In the genomic region with DNA sequence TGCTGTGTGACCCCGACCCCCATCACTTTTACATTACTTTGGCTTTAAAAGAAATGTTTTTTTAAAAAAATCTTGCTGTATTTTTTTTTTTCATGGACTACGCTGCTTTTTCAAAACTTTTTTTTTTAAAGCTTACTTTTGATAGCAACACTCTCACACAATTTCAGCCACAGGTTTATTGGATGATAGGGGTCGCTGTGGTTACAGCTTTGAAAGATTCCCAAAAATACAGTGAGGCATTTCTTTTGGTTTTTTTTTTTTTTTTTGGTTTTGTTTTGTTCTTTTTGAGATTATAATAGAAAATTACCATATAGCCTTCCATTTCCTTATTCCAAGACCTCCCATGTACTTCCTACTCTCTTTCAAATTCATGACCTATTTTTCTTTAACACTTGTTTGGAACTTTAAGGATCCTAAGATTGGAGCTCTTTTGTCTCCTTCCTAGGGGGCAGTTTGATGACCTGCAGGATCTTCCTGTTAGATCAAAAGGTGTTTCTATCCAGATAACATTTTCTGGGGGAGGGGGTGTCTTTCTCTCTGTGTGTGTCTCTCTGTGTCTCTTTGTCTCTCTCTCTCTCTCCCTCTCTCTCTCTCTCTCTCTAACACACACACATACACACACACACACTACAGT, we compare ENCODE assay signal across 17 mouse cellular contexts. TPM values are rescaled to one million over a fixed set of nuclear protein-coding genes. Genes with fewer than 3 reads are reported as not detected.
DNase-seq lines count a peak whose midpoint lies in the region; ATAC-seq and TF ChIP-seq lines count a peak whose summit lies in the region.
"Had no signal": no experiment of that assay in that cellular context is flagged by ENCODE, and none has a peak within 500 bp of the region (broad histone marks: within the 10 kb centered on the region; RNA-seq: fewer than 3 reads in every experiment).

No protein-coding gene starts in this region.

- intact Hi-C loops in heart, adult 2 months (cut with DNase I), result no loop called here
- intact Hi-C loops in heart, postnatal 25 days (cut with DNase I), result no loop called here

- DNase-seq in heart, adult 2 months, result no peak
- DNase-seq in heart, postnatal 25 days (ENCODE audit: low spot score), result no peak
- peak; percentile 57 for DNase-seq in midbrain, embryonic 14.5 days
- DNase-seq in ZHBTc4 (ENCODE audit: low read depth, low spot score), result peak; percentile 26
- DNase-seq in lung, postnatal 4 days, result no peak
- DNase-seq in cerebellum, postnatal 36 days, result no peak
- DNase-seq: adrenal gland, adult 8-10 months; heart, adult 11 months; kidney, adult 18-20 months; right cerebral cortex, postnatal 25 days had no signal

- no peak overlapping the region for H3K4me3 ChIP-seq in heart, adult 2 months
- H3K4me3 ChIP-seq in midbrain, embryonic 14.5 days (replicated peaks; ENCODE audit: low read depth, low read length), result no peak overlapping the region
- no peak overlapping the region for H3K4me3 ChIP-seq in midbrain, embryonic 15.5 days
- H3K4me3 ChIP-seq: forebrain, embryonic 13.5 days; heart, embryonic 15.5 days; limb, embryonic 13.5 days; midbrain, embryonic 12.5 days had no signal

- ATAC-seq in midbrain, embryonic 14.5 days (ENCODE audit: low FRiP score, low TSS enrichment), result no peak
- no peak for ATAC-seq in midbrain, embryonic 15.5 days (replicated peaks)
- ATAC-seq: forebrain, embryonic 13.5 days had no signal

- TF ChIP-seq CTCF in heart, adult 2 months (IDR thresholded peaks at IDR 0.05), result 0 out of 2 replicates have a peak, but pooled peaks have one; percentile 8

- no peaks in the 10 kb centered on the region for H3K4me1 ChIP-seq in heart, adult 2 months (ENCODE audit: control insufficient read depth, insufficient read depth, low read length)
- no peaks in the 10 kb centered on the region for H3K4me1 ChIP-seq in midbrain, embryonic 14.5 days (ENCODE audit: control insufficient read depth, insufficient read depth, low read length)
- H3K4me1 ChIP-seq in midbrain, embryonic 15.5 days, result no peaks in the 10 kb centered on the region
- H3K4me1 ChIP-seq: forebrain, embryonic 13.5 days; heart, embryonic 15.5 days; limb, embryonic 13.5 days had no signal

- H3K36me3 ChIP-seq in heart, adult 2 months (ENCODE audit: control insufficient read depth, insufficient read depth, low read length), result no peaks in the 10 kb centered on the region
- no peaks in the 10 kb centered on the region for H3K36me3 ChIP-seq in midbrain, embryonic 14.5 days (ENCODE audit: control insufficient read depth, insufficient read depth, low read length)
- H3K36me3 ChIP-seq in midbrain, embryonic 15.5 days (replicated peaks), result no peaks in the 10 kb centered on the region
- H3K36me3 ChIP-seq: heart, embryonic 15.5 days; limb, embryonic 13.5 days; midbrain, embryonic 12.5 days had no signal

- WGBS in heart, adult 2 months, result 30% methylated on average over 3 of the region's 3 CpGs
- 40% methylated on average over 3 of the region's 3 CpGs for WGBS in midbrain, embryonic 14.5 days
- 46% methylated on average over 3 of the region's 3 CpGs for WGBS in midbrain, embryonic 15.5 days

- H3K27me3 ChIP-seq in heart, adult 2 months (ENCODE audit: control insufficient read depth, insufficient read depth, low read length), result no peaks in the 10 kb centered on the region
- no peaks in the 10 kb centered on the region for H3K27me3 ChIP-seq in midbrain, embryonic 14.5 days (ENCODE audit: control insufficient read depth, insufficient read depth, low read length)
- H3K27me3 ChIP-seq in midbrain, embryonic 15.5 days (replicated peaks), result no peaks in the 10 kb centered on the region
- H3K27me3 ChIP-seq: forebrain, embryonic 13.5 days; heart, embryonic 15.5 days; limb, embryonic 13.5 days; midbrain, embryonic 12.5 days had no signal

- peaks cover 16% of the 10 kb centered on the region for H3K9me3 ChIP-seq in midbrain, embryonic 14.5 days (ENCODE audit: control insufficient read depth, low read length)
- H3K9me3 ChIP-seq in midbrain, embryonic 15.5 days, result peaks cover 9% of the 10 kb centered on the region
- H3K9me3 ChIP-seq: heart, embryonic 15.5 days had no signal

- no peak for TF ChIP-seq EP300 in heart, adult 2 months (IDR thresholded peaks at IDR 0.05; ENCODE audit: insufficient read depth, low read depth, low read length)

- H3K4me2 ChIP-seq in midbrain, embryonic 14.5 days (ENCODE audit: low read length), result no peak overlapping the region
- H3K4me2 ChIP-seq in midbrain, embryonic 15.5 days, result no peak overlapping the region
- H3K4me2 ChIP-seq: forebrain, embryonic 13.5 days; heart, embryonic 15.5 days; limb, embryonic 13.5 days; midbrain, embryonic 12.5 days had no signal

- no peak for TF ChIP-seq POLR2A in heart, adult 2 months (IDR thresholded peaks at IDR 0.05; ENCODE audit: insufficient read depth, low read depth, low read length)

- no peak overlapping the region for H3K27ac ChIP-seq in heart, adult 2 months
- H3K27ac ChIP-seq in midbrain, embryonic 14.5 days (replicated peaks; ENCODE audit: low read depth, low read length), result no peak overlapping the region
- no peak overlapping the region for H3K27ac ChIP-seq in midbrain, embryonic 15.5 days
- H3K27ac ChIP-seq: forebrain, embryonic 13.5 days; heart, embryonic 15.5 days; limb, embryonic 13.5 days; macrophage; midbrain, embryonic 12.5 days had no signal

- H3K9ac ChIP-seq in heart, adult 2 months (ENCODE audit: low read depth, low read length), result no peak overlapping the region
- no peak overlapping the region for H3K9ac ChIP-seq in midbrain, embryonic 14.5 days (replicated peaks; ENCODE audit: low read length)
- H3K9ac ChIP-seq in midbrain, embryonic 15.5 days, result no peak overlapping the region
- H3K9ac ChIP-seq: forebrain, embryonic 13.5 days; heart, embryonic 15.5 days; limb, embryonic 13.5 days; midbrain, embryonic 12.5 days had no signal

- no peaks in the 10 kb centered on the region for H3K79me2 ChIP-seq in heart, adult 2 months (replicated peaks; ENCODE audit: control insufficient read depth, insufficient read depth, low read length)

RNA-seq across cellular contexts. Expression of gene Gm38393, which starts 3.0 kb away (rescaled TPM):
- total RNA-seq in heart, adult 2 months (2021), result 1 to 10 TPM; 2.3 to 2.4 TPM
- polyA plus RNA-seq in heart, adult 2 months (2012; rRNA removed), result 0.55 and 2.1 TPM in 2 replicates
- 1 to 10 TPM; 6.0 to 6.1 TPM for total RNA-seq in heart, postnatal 25 days (2021)
- polyA plus RNA-seq in midbrain, embryonic 14.5 days (2014; fragmentation: Nextera tagmentation; extraction: Ambion mirVana), result 7.9 and 10.8 TPM in 2 replicates
- 3.7 and 4.2 TPM in 2 replicates for polyA plus RNA-seq in midbrain, embryonic 15.5 days (2015; fragmentation: Nextera tagmentation; extraction: Ambion mirVana)
- polyA plus RNA-seq: liver, embryonic 16.5 days; macrophage had no signal

RNA-seq across cellular contexts. Expression of gene Snurf, which starts 3.0 kb away (rescaled TPM):
- 100 to 1,000 TPM; 283 to 284 TPM for total RNA-seq in heart, adult 2 months (2021)
- not detected in 2 replicates for polyA plus RNA-seq in heart, adult 2 months (2012; rRNA removed)
- 100 to 1,000 TPM; 318 to 336 TPM for total RNA-seq in heart, postnatal 25 days (2021)
- 590 and 696 TPM in 2 replicates for polyA plus RNA-seq in midbrain, embryonic 14.5 days (2014; fragmentation: Nextera tagmentation; extraction: Ambion mirVana)
- 598 and 661 TPM in 2 replicates for polyA plus RNA-seq in midbrain, embryonic 15.5 days (2015; fragmentation: Nextera tagmentation; extraction: Ambion mirVana)
- polyA plus RNA-seq: macrophage had no signal

Comparison
In these comparisons a context has a peak if more than half of its experiments do, and no peak if none do; other contexts are left out.
1. DNase-seq: peak in midbrain, embryonic 14.5 days (single experiment) and ZHBTc4 (single experiment); none in heart, adult 2 months (0 of 2), heart, postnatal 25 days (single experiment), lung, postnatal 4 days (0 of 2) and cerebellum, postnatal 36 days (0 of 2).
2. RNA of gene Snurf, which starts 3.0 kb away (polyA plus RNA-seq): 598 to 661 TPM in midbrain, embryonic 15.5 days and 590 to 696 TPM in midbrain, embryonic 14.5 days; not detected in heart, adult 2 months; every median in the first group is over 100 times any median in the second.